Mouse (Mus musculus) ES-Bruce4 (cell line): ENCODE measurements around the gene Lgsn.

Experiments
- CTCF ChIP-seq: IDR thresholded peaks from one replicate; pipeline ENCODE4 v1.8.1; 2011; ENCODE audit warnings: low read depth, low read length
- EP300 ChIP-seq: IDR thresholded peaks from 2 replicates; pipeline ENCODE4 v1.6.1; 2011; ENCODE audit warnings: low read depth, low read length; ENCODE audit not compliant: insufficient read depth
- POLR2A ChIP-seq: IDR thresholded peaks from one replicate; pipeline ENCODE4 v1.8.1; 2011; ENCODE audit warnings: low read length; ENCODE audit not compliant: insufficient read depth

DNA sequence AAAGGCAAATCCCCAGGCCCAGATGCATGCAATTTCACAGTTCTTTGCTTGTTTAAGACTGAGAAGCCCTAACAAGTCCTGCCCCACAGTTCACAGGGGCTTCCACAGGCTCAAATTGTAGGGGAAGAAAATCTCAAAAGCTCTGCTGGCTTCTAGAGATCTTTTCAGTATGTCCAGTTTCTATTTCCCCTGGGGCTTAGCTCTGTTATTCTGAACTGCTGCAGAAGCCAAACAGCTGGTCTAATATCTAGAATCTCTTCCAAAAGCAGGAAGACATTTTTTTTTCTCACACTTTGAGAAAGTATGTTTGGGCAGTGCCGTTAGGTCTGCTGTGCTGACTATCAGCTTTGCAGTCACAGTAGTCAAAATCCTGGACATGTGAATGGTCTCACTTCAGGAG is 38.6 kb downstream of the Lgsn start:
- no peak for TF ChIP-seq POLR2A
- TF ChIP-seq CTCF, result no peak
- TF ChIP-seq EP300, result no peak
